Mouse (Mus musculus): Measurements from ENCODE around the gene 2010003K11Rik.

2010003K11Rik gene

DNA sequence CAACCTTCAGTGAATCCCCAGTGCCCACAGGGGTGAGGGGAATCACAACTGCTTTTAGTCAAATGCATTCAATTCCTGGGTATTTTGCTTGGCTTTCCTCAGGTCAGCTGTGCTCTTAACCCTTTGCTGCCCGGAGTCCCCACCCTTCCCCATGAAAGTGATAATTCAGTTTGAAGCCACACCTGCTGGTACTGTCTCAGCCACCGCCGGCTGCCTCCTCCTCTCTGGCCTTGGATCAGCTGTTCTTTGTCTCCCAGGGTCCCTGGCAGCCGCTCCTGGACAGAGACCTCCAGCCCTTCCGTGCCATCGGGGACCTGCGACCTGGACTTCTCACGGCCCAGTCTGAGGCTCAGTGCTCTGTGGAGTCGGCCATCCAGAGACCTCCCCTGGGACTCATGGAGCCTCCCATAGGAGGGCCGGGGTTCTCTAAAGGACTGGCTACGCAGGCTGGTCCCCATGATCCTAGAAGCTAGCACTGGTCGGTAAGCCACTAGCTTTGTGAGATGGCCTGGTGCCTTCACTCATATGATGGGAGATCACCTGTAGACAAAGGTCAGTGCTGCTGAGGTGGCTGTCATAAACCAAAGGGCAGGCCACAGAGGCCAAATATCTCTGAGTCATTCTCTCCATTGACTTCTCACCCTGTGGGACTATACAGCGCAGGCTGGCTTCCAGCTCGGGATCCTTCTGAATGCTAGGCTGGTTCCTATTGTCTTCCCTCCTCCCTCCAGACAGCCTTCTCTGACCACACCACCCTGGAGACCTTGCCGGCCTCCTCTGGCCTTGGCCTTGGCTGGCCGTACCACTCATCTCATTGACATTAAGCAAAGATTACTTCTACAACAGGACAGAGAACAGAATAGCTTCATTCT is at the start of gene 2010003K11Rik:
TSS of gene 2010003K11Rik (minus strand) at position 522 of the 872 bp plus-strand sequence.
- DNase-seq (ENCODE audit: low spot score in 2 of 2), result no peak

DNA sequence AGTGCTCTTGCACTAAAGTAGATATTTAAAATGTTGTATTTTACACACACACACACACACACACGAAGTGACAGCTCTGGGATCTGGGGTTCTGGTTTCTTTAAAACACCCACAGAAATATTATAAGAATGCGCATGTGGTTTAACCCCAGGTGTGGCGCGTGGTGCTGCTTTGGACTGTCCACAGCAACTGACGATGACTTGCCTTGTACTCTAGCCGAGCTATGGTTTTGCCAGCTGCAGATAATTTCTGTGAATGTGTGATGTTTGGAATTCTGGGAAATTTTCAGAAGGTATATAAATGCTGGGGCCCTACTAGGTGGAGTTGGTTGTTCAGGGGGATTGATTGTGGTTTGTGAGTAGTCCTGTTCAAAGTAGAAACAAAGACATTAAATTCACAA is 49.4 kb upstream of the 2010003K11Rik start:
- DNase-seq (ENCODE audit: low spot score in 2 of 2), result no peak

DNA sequence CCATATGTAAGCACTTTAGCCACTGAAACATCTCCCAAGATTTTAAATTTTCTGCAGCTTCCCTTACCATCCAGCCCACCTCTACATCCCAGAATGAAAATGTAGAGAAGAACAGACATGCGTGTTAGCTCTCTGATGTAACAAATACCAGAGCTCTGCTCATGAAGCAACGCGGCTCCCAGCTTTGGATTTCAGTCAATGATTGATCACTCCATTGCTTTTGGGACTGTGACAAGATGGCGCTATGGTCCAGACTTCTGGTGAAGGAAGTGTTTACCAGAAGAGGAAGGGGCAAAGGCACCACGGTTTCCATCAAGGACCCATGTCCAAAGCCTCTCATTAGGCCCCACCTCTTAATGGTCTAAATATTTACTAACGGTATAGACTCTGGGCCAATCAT is 47.5 kb upstream of the 2010003K11Rik start:
- no peak for DNase-seq (ENCODE audit: low spot score in 2 of 2)

DNA sequence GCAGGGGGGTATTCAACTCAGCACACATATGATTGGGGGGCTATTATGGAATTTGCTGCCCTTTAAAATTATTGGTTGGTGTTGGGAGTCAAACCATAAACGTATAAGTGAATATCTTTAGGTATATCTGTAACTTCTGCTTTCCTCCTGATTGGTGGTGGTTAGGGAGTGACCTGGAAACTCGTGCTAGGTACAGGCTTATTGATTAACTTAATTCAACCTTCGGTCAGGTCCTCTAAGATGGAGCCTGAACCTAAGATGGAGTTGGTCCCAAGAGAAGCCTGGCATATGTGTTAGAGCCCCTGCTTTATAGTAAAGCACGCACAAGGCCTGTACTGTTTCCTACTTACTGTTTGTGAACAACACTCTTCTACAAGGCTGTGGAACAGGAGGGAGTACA is 46.7 kb upstream of the 2010003K11Rik start:
- DNase-seq (ENCODE audit: low spot score in 2 of 2), result no peak

DNA sequence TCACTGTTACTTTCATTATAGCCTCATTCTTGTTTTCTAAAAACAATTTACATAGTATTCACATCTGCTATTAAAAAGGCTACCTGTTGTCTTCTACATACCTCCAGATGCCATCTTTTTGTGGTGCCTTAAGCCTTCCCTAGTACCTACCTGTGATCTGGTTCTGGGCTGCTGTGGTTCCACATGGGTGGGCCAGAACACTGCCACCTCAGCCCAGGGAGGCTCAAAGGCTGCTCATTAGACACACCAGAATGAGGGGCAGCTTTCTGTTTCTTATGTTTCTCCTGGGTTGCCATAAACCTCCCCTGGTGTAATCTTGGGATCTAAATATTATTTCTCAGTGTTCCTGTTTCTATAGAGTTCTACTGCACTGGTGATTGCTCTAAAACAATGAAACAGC is 43.7 kb upstream of the 2010003K11Rik start:
- no peak for DNase-seq (ENCODE audit: low spot score in 2 of 2)

DNA sequence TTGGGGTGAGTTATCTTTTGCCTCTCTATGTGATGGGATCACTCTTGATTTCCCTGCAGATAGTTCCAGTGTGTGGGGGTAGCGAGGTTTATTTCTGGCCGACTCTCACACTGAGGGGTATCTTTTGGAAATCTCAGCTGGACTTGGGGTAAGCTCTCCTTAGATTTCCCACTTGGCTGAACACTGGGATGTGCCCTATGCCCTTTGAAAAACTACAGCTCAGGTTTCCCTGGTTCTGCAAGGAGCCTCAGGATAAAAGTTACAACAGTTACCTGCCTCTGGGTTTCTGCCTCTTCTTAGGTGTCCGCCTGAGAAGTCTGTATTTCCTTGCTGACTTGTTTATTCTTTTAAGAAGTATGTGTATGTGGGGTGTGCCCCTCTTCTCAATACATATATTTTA is 42.6 kb upstream of the 2010003K11Rik start:
- no peak for DNase-seq (ENCODE audit: low spot score in 2 of 2)

DNA sequence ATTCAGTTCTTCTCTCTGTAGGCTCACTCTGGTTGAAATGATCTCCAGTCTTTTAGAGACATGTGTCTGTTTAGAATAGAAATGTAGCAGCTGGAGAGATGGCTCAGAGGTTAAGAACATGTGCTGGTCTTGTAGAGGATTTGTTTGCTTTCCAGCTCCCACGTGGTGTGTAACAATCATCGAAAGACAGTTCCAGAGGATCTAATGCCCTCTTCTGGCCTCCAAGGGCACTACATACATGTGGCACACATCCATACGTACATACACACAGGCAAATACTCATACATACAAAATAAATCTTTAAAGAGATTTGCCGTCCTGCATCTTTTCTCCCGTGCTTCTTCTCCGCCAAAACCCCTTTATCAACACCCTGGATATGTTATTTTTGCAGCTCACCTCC is 41.9 kb upstream of the 2010003K11Rik start:
- no peak for DNase-seq (ENCODE audit: low spot score in 2 of 2)

DNA sequence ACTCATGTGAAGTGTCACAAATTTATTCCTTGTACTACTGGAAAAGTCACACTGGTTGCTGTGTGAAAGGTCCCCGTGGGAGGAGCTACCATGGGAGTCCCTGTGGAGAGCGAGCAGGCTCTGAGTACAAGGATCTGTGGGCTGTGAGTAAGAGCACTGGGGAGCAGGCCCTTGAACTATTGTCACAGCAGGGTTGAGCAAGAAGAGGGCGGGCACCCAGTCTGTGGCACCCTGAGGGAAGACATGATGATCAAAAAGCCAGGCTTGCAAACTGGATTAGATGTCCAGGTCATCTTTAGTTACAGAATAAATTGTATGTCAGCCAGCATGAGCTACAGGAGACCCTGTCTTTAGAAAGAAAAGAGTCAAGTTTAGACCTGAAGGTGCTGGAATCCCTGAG is 38.2 kb upstream of the 2010003K11Rik start:
- no peak for DNase-seq (ENCODE audit: low spot score in 2 of 2)

DNA sequence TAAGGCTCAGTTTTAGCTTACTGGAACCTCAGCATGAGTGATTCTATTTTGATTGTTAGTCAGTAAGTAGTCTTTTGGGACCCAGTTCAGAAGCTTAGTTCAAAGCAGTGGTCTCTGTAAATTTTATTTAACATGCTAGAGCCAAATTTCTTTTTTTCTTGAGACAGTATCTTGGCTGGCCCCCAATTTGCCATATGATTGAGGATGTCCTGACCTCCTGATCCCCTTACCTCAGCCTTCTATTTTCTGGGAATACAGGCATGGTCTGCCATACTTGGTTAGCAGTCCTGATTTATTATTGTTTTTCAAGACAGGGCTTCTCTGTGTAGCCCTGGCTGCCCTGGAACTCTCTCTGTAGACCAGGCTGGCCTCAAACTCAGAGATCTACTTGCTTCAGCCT is 37.5 kb upstream of the 2010003K11Rik start:
- DNase-seq (ENCODE audit: low spot score in 2 of 2), result no peak

DNA sequence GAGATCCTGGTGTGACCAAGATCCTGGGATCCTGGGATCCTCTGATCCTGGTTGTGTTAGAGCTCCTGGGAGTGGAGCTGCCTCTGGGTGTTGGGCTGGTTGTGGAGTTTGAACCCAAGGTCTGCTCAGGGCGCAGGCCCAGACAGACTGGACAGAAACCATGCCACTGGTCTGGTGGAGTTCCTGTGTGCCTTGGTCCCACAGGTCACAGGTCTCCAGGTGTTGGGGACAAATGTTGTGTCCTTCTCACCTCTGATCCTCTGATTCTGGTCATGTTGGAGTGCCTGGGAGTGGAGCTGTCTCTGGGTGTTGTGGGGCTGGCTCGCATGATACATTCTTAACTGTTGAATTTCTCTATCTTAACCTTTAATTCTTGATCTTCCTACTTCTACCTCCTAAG is 36.3 kb upstream of the 2010003K11Rik start:
- DNase-seq (ENCODE audit: low spot score in 2 of 2), result no peak

DNA sequence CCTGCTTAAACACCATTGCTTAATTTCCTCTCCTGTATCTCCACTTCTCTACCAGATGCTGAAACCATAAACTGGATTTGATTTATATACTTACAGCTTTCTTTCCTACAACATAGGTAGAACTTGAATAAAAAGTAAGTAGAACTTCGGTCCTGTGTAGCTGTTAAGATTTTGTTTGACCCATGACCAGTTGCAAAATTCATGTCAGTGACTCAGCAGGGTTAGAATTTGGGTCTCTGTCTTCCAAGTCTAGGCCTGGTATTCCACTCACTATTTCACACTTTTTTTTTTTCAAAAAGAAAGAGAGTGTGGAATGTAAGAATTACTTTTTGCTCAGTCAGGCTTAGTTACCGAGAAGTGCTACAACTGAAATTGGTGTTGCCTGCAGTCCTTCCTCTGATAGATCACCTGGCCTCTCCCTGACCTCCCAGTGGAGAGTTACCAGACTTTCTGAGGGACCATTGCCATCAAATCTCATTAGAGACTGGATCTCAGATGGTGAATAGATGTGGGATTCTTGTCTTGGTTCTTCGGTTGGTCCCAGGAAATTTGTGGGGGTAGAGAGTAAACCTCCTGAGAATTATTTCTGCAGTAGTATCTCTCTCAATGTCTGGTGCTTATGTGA is 23.2 kb upstream of the 2010003K11Rik start:
- DNase-seq (ENCODE audit: low spot score in 2 of 2), result no peak

DNA sequence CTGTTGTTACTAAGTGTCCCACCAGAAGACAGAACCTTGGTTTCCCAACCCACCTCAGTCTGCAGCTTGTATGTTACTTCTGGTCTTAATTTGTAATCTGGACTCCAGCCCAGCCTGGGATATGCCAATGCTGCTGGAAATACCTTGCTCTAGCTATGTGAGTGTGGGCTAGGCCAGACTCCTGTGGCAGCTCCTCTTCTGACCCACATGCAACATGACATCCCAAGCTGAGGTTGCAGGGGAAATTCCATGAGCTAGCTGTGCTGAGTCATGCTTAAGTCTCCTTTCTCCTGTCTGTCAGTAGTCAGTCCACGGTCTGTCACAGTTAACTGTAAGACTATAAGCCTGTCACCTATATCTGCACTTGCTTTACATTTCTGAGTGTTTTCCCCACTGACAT is 19.1 kb upstream of the 2010003K11Rik start:
- no peak for DNase-seq (ENCODE audit: low spot score in 2 of 2)

DNA sequence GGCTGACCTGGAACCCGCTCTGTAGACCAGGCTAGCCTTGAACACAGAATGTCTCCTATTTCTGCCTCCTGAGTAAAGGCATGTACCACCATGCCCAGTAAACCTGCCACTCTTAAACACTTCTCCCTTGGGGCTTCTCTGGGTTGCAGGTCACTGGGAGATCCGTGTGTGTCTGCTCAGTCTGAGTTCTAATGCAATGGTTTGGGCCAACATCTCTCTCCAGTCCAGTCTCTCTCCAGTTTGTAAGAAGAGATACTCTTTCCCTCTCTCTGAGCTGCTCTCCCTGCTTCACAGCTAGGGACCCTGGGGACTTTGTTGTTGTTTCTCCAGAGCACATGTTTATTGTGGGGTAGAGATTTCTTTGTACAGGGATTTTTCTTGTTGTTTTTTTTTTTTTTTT is 17.9 kb upstream of the 2010003K11Rik start:
- no peak for DNase-seq (ENCODE audit: low spot score in 2 of 2)

DNA sequence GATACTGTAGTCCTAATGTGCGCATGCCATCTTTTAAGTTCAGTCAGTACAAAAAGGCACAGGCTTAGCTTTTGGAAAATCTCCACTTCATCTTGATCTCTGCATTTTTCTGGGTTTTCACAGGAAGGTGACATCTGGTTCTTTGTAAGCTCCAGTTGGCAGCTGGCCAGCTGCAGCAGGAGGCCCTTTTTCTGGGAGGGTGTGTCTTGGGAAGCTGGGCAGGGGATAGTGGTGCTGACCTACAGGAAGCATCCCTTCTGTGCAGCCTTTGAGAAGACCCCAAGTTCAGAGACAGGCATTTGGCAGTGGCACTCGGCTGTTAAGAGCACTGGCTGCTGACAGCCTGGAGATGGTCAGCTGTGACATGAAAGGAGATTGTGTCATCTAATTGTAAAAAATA is 17.4 kb upstream of the 2010003K11Rik start:
- DNase-seq (ENCODE audit: low spot score in 2 of 2), result no peak

DNA sequence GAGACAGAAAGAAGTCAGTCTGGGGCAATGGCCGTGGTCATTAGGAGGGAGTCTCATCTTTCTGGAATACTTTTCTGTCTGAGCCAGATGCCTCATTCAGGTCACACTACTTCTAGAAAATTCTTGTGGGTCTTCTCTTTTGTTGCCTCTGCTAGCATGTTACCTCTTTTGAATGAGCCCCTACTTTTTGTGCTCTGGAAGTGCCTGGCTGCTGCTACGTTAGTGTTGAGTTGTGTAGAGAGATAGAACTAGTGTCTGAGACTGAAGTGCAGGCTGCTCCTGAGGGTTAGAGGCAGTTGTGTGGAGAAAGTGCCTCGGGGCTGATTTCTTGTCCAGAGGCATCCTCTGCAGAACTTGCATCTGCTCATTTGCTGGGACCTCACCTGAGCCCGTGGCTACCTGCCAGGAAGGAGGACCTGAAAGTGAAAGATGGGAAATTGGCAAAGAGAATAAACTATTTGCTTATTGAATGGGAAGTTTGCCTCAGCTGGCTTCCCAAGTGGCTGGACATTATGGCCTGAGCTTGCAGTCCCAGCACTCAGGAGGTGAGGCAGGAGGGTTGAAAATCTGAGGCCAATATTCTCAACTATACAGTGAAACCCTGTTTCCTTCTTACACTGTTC is 15.0 kb upstream of the 2010003K11Rik start:
- DNase-seq (ENCODE audit: low spot score in 2 of 2), result no peak

DNA sequence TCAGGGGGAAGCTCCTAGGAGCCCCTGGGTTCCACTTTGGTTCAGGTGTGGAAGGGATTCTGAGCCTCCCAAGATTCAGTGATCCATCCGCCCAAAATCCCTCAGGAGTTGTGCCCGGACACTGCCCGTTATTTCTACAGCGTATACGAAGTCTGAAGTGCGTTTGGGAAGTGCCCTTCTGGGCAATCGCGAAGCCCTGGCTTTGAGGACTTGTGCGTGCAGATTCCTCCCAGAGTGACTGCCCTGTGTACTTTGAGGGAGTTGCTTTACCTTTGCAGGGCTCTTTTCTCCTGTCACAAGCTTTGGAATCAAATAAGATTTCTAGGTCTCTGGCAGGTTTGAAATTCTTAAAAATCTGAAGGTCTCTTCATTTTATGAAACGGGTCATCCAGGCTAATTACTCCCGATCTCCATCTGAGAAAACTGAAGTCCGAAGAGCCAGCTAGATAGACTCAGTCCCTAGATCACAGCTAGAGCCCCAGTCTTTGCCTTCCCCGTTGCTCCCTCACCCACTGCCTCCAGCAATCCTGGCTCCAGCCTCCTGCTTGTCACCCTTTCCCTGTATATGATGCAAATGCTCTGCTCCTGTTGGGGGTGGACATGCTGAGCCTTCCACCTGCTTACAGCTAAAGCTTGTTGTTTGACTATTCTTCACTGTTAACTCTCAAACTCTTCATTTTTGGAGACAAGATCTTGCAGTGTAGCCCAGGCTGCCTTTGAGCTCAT is 12.9 kb upstream of the 2010003K11Rik start:
- DNase-seq (ENCODE audit: low spot score in 2 of 2), result no peak

DNA sequence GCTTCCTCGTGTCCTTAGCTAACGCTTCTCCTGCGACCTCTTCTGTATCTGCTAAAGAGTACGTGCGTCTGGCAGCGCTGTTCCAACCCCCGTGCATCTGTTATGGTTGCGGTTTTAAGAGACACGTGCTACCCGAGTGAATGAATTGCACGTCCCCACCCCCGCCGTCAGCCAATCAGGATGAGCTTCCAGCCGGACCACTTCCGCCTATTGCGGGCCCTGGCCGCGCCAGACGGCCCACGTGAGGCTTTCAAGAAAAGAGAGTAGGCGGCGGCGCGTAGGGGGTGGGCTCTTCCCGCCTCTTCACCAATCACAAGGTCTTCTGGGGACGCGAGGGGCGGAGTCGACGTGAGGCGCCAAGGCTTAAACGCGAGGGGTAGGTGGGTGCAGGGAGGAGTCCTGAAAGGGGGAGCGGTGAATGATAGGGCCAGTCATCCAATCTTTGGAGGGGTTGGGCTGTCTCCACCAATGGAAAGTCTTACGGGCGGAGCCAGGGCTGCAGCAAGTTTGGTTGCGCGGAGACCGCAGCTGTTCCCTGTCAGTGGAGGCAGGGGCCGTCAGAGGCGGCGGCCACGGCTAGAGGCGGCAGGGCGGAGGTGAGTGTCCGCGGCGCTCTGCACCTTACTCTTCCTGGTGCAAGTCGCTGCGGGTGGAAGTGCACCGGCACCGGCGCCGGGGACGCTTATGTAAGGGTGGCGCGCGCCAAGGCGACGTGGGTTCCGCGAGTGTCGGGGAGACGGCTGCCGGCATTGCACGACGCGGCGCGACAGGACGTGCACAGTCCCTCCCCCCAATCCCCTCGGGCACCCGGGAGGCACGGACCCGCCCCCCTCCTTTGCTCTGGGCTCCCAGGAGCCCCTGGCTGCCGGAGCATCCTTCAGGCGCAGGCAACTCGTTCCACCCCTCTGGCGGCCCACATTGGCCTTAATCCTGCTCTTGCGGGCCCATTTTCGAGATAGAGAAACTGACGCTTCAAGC is 11.9 kb upstream of the 2010003K11Rik start, which contains the start of gene Pcx:
TSS of gene Pcx (plus strand) at position 487 of the 978 bp plus-strand sequence.
- peak; percentile 94 to 96 for DNase-seq (ENCODE audit: low spot score in 2 of 2)

DNA sequence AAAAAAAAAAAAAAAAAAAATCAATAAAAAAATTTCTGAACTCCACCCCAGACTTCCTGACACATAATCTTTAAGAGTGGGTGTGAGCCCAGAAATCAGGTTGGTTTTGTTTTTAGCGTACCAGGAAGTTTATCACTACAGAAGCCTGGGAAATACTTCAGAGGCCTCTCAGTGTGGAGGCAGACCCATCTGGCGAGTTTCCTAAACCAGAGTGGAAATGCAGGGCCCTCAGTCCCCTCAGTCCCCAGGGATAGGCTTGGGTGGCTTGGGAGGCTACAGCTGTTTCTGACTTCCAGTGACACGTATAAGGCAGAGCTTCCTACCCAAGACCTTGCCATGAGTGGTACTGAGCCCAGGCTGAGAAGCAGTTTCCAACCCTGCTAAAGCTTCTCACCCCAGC is 9.4 kb upstream of the 2010003K11Rik start:
- DNase-seq (ENCODE audit: low spot score in 2 of 2), result no peak

DNA sequence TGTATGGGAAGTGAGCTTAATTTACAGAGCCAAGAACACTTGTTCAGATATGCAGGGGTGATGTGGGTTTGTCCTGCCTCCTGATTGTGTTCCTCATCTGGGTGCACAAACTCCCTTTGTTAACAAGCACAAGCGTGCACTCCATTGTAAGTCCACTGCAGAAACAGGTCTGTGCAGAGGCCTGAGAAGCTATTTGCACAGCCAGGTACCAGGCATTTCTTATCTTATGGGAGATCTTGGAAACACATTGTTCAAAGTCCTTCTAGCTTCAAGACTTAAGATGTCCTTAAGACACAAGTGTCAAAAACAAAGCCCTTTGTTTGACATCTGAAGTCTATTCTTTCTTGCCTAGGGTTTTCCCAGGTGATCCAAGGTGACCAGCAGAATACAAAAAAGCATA is 6.4 kb upstream of the 2010003K11Rik start:
- DNase-seq (ENCODE audit: low spot score in 2 of 2), result no peak

DNA sequence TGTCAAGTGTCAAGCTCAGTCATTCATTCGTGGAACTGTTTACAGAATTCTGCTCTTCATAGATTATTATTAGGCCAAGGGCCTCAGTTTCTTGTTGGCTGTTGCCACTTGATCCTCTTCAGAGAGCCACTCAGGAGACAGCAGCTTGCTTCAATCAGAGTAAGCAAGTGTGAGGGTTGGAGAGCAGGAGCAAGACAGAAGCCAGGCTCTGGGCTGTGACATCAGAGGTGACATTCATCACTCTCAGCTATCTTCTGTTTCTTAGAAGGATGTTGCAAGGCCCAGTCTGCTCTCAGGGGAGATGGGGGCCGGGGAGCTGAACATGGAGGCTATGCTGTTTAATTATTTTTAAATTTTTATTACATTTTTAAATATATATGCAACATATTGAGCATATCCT is 4.3 kb upstream of the 2010003K11Rik start:
- DNase-seq (ENCODE audit: low spot score in 2 of 2), result no peak

Data from frontal cortex, postnatal 25 days (tissue).